ENCODE assay signal across 29 mouse cellular contexts in genomic region chr2:26832478-26832877, GRCm38 (mm10). TPM values are rescaled to one million over a fixed set of nuclear protein-coding genes. Genes with fewer than 3 reads are reported as not detected.
A peak's percentile ranks its signal among the peaks of the same experiment; 100 is the strongest.
DNase-seq lines count a peak whose midpoint lies in the region; TF ChIP-seq lines count a peak whose summit lies in the region.
"Had no signal": no experiment of that assay in that cellular context is flagged by ENCODE, and none has a peak within 500 bp of the region (broad histone marks: within the 10 kb centered on the region; RNA-seq: fewer than 3 reads in every experiment).

No protein-coding gene starts in this region.

- no peak for TF ChIP-seq CTCF in C2C12 (IDR thresholded peaks at IDR 0.05; ENCODE audit: control insufficient read depth, insufficient read depth, insufficient read length)

- H3K4me3 ChIP-seq in C2C12 (ENCODE audit: insufficient read depth, poor library complexity, severe bottlenecking): no peak overlapping the region
- H3K4me3 ChIP-seq: embryonic facial prominence, embryonic 13.5 days; embryonic facial prominence, embryonic 15.5 days; erythroblast, embryonic 14.5 days; forebrain, embryonic 10.5 days; forebrain, embryonic 12.5 days had no signal

- no peaks in the 10 kb centered on the region for H3K36me3 ChIP-seq in C2C12 (ENCODE audit: control insufficient read depth, insufficient read depth)
- H3K36me3 ChIP-seq: embryonic facial prominence, embryonic 13.5 days; embryonic facial prominence, embryonic 15.5 days; forebrain, embryonic 10.5 days; forebrain, embryonic 12.5 days had no signal

- H3K79me2 ChIP-seq in C2C12 (ENCODE audit: control insufficient read depth, insufficient read depth): no peaks in the 10 kb centered on the region

- H3ac ChIP-seq in C2C12 (ENCODE audit: control insufficient read depth, insufficient read length, low read depth): no peak overlapping the region

- DNase-seq in ES-CJ7 (ENCODE audit: low read depth, low spot score) (peak; percentile 26), R1 (ENCODE audit: low read depth, low spot score) (peak; percentile 34)
- DNase-seq in adrenal gland, postnatal 10 days: no peak
- DNase-seq in lung, adult 18-20 months: no peak
- DNase-seq: adrenal gland, adult 8-10 months; adrenal gland, postnatal 25 days; B cell, adult 2 months; cerebellum, adult 11 months; cerebellum, adult 18-20 months; cerebellum, adult 8-10 months; cerebellum, adult 9-11 months; cerebellum, postnatal 14 days; cerebellum, postnatal 36 days; embryo, embryonic 11 days had no signal

- no peaks in the 10 kb centered on the region for H3K79me3 ChIP-seq in C2C12 (ENCODE audit: low read depth)

- H3K27me3 ChIP-seq in C2C12 (ENCODE audit: control insufficient read depth, insufficient read depth, insufficient read length): peaks cover 3% of the 10 kb centered on the region
- H3K27me3 ChIP-seq: embryonic facial prominence, embryonic 13.5 days; embryonic facial prominence, embryonic 15.5 days; forebrain, embryonic 12.5 days had no signal

TF ChIP-seq in C2C12, 6 proteins besides CTCF, POLR2A, EP300 and RAD21:
- TF ChIP-seq MAX (IDR thresholded peaks at IDR 0.05): no peak
- TF ChIP-seq CEBPB (IDR thresholded peaks at IDR 0.05; ENCODE audit: low read depth): no peak
- peak; percentile 54 for TF ChIP-seq USF1 (IDR thresholded peaks at IDR 0.05; ENCODE audit: low read depth)
- TF ChIP-seq MYOD1 (IDR thresholded peaks at IDR 0.05; ENCODE audit: control insufficient read depth, insufficient read length, low read depth): no peak

RNA-seq across cellular contexts. Expression of gene Abo, which starts 32.3 kb away (rescaled TPM):
- not detected for polyA plus RNA-seq in C2C12 (2012; fragmentation: generic; extraction: Trizol)
- total RNA-seq in adrenal gland, postnatal 10 days (2021): not detected
- total RNA-seq: adrenal gland, adult 18-20 months; adrenal gland, adult 8-10 months; adrenal gland, postnatal 25 days; adrenal gland, postnatal 4 days; common myeloid progenitor, adult 5-6 weeks had no signal
- polyA plus RNA-seq: brain, embryonic 14.5 days; embryonic facial prominence, embryonic 11.5 days; embryonic facial prominence, embryonic 13.5 days; embryonic facial prominence, embryonic 15.5 days; erythroblast, embryonic 14.5 days; forebrain, embryonic 10.5 days; forebrain, embryonic 12.5 days; forebrain, embryonic 14.5 days; forebrain, embryonic 16.5 days; frontal cortex, adult 2 months; Patski had no signal

Comparison
In these comparisons a context has a peak if more than half of its experiments do, and no peak if none do; other contexts are left out.
1. DNase-seq: peak in ES-CJ7 (single experiment) and R1 (single experiment); none in adrenal gland, postnatal 10 days (single experiment) and lung, adult 18-20 months (0 of 2).